8 mouse cellular contexts compared by ENCODE assay signal in genomic region chr13:110394291-110395178, GRCm38 (mm10). TPM values are rescaled to one million over a fixed set of nuclear protein-coding genes. Genes with fewer than 3 reads are reported as not detected.
DNase-seq lines count a peak whose midpoint lies in the region; ATAC-seq lines count a peak whose summit lies in the region.

Gene Plk2, plus strand, starts transcription at chr13:110395046.

- WGBS in hindbrain, embryonic 14.5 days: under 1% methylated on average over 71 of the region's 71 CpGs

- no peaks in the 10 kb centered on the region for H3K27me3 ChIP-seq in hindbrain, embryonic 14.5 days (ENCODE audit: control insufficient read depth, insufficient read depth, low read length)

- H3K4me3 ChIP-seq in hindbrain, embryonic 14.5 days (replicated peaks; ENCODE audit: low read length): peak within 1 kb of the TSS; percentile 90

- peak; percentile 95 for ATAC-seq in hindbrain, embryonic 14.5 days (ENCODE audit: low FRiP score)

- peaks cover 16% of the 10 kb centered on the region; the same call in 1 of the 2 replicates for H3K4me1 ChIP-seq in hindbrain, embryonic 14.5 days (replicated peaks; ENCODE audit: control insufficient read depth, insufficient read depth, low read length)

- peak within 1 kb of the TSS; percentile 92 for H3K27ac ChIP-seq in hindbrain, embryonic 14.5 days

- peaks cover 14% of the 10 kb centered on the region for H3K9me3 ChIP-seq in hindbrain, embryonic 14.5 days (ENCODE audit: control insufficient read depth, low read length)

- peaks cover 28% of the 10 kb centered on the region for H3K36me3 ChIP-seq in hindbrain, embryonic 14.5 days (replicated peaks; ENCODE audit: control insufficient read depth, insufficient read depth)

- H3K4me2 ChIP-seq in hindbrain, embryonic 14.5 days (replicated peaks): peak within 1 kb of the TSS; percentile 96

- DNase-seq in T-cell, adult 2 months (ENCODE audit: low spot score): peak; percentile 89
- DNase-seq in cerebellum, postnatal 25 days: peak; percentile 95 to 96
- DNase-seq in frontal cortex, postnatal 25 days (ENCODE audit: low spot score in 2 of 2): peak; percentile 95 to 97
- peak; percentile 94 for DNase-seq in hindbrain, embryonic 14.5 days (ENCODE audit: low spot score)
- peak; percentile 96 to 99 for DNase-seq in layer of hippocampus, postnatal 25 days (ENCODE audit: extremely low spot score in 1 of 2, low spot score in 1 of 2)
- peak; percentile 98 for DNase-seq in lung, postnatal 14 days
- peak; percentile 94 for DNase-seq in ovary, postnatal 36 days (ENCODE audit: low spot score)
- peak; percentile 94 for DNase-seq in thymus, postnatal 14 days

- peak within 1 kb of the TSS; percentile 97 for H3K9ac ChIP-seq in hindbrain, embryonic 14.5 days

RNA-seq across cellular contexts. Expression of gene Plk2, which starts in this region (rescaled TPM):
- polyA plus RNA-seq in hindbrain, embryonic 14.5 days (2014; fragmentation: Nextera tagmentation; extraction: Ambion mirVana): 142 and 150 TPM in 2 replicates
- total RNA-seq in layer of hippocampus, postnatal 25 days (2021): 100 to 1,000 TPM; 252 to 262 TPM

Comparison
In these comparisons a context has a peak if more than half of its experiments do, and no peak if none do; other contexts are left out.
1. Peak in every context shown above with its lines: DNase-seq, ATAC-seq, H3K4me3 ChIP-seq and H3K27ac ChIP-seq.